18 mouse cellular contexts compared by ENCODE assay signal in genomic region chr4:118001355-118001754, GRCm38 (mm10).
DNase-seq lines count a peak whose midpoint lies in the region; ATAC-seq and TF ChIP-seq lines count a peak whose summit lies in the region.
"Had no signal": no experiment of that assay in that cellular context is flagged by ENCODE, and none has a peak within 500 bp of the region (broad histone marks: within the 10 kb centered on the region; RNA-seq: fewer than 3 reads in every experiment).

No protein-coding gene starts in this region.

- no peaks in the 10 kb centered on the region for H3K27me3 ChIP-seq in kidney, adult 2 months (replicated peaks; ENCODE audit: control insufficient read depth, insufficient read depth, low read length)
- no peaks in the 10 kb centered on the region for H3K27me3 ChIP-seq in stomach, postnatal 0 days (ENCODE audit: control insufficient read depth, insufficient read depth, low read length)
- H3K27me3 ChIP-seq: forebrain, embryonic 13.5 days; lung, embryonic 15.5 days; midbrain, embryonic 15.5 days; stomach, embryonic 15.5 days had no signal

- DNase-seq in right cerebral cortex, postnatal 14 days, result peak; percentile 1
- DNase-seq in right cerebral cortex, postnatal 25 days, result no peak
- peak; percentile 72 for DNase-seq in kidney, adult 2 months
- peak; percentile 41 to 58 for DNase-seq in kidney, postnatal 25 days
- DNase-seq in layer of hippocampus, adult 18-20 months (ENCODE audit: low spot score in 2 of 2), result no peak
- no peak for DNase-seq in stomach, postnatal 0 days (ENCODE audit: low spot score)
- no peak for DNase-seq in thymus, postnatal 25 days
- DNase-seq: adrenal gland, postnatal 10 days; cerebellum, adult 2 months; heart, adult 18-20 months; spleen, adult 18-20 months had no signal

- H3K9ac ChIP-seq in stomach, postnatal 0 days (ENCODE audit: low read length), result no peak overlapping the region
- H3K9ac ChIP-seq: forebrain, embryonic 13.5 days; hindbrain, embryonic 14.5 days; lung, embryonic 15.5 days; midbrain, embryonic 15.5 days; stomach, embryonic 15.5 days had no signal

- no peak overlapping the region for H3K4me2 ChIP-seq in stomach, postnatal 0 days (replicated peaks; ENCODE audit: low read depth)
- H3K4me2 ChIP-seq: forebrain, embryonic 13.5 days; hindbrain, embryonic 14.5 days; liver, embryonic 11.5 days; lung, embryonic 15.5 days; midbrain, embryonic 15.5 days; stomach, embryonic 15.5 days had no signal

- peaks cover 34% of the 10 kb centered on the region for H3K4me1 ChIP-seq in kidney, adult 2 months (ENCODE audit: control insufficient read depth, insufficient read depth, low read length)
- peaks cover 16% of the 10 kb centered on the region for H3K4me1 ChIP-seq in stomach, postnatal 0 days (replicated peaks; ENCODE audit: control insufficient read depth, insufficient read depth)

- no peak for TF ChIP-seq CTCF in kidney, adult 2 months (conservative IDR thresholded peaks at IDR 0.05; ENCODE audit: insufficient read depth, insufficient read length, low read depth, low read length)
- no peak for TF ChIP-seq CTCF in stomach, postnatal 0 days (IDR thresholded peaks at IDR 0.05; ENCODE audit: low read depth)

- H3K27ac ChIP-seq in kidney, adult 2 months (ENCODE audit: insufficient read depth, low read depth, low read length), result peak overlapping the region; percentile 48; the same call in 1 of the 2 replicates
- no peak overlapping the region for H3K27ac ChIP-seq in stomach, postnatal 0 days (replicated peaks)
- H3K27ac ChIP-seq: forebrain, embryonic 13.5 days; hindbrain, embryonic 14.5 days; layer of hippocampus, adult 2 months; lung, embryonic 15.5 days; midbrain, embryonic 15.5 days; stomach, embryonic 15.5 days had no signal

- no peak overlapping the region for H3K4me3 ChIP-seq in kidney, adult 2 months (ENCODE audit: insufficient read depth, low read depth, low read length)
- no peak overlapping the region for H3K4me3 ChIP-seq in stomach, postnatal 0 days (ENCODE audit: low read depth, low read length)
- H3K4me3 ChIP-seq: forebrain, embryonic 13.5 days; layer of hippocampus, adult 2 months; lung, embryonic 15.5 days; midbrain, embryonic 15.5 days; stomach, embryonic 15.5 days had no signal

- WGBS in kidney, adult 2 months, result 49% methylated on average over 10 of the region's 10 CpGs
- WGBS in stomach, postnatal 0 days, result 80% methylated on average over 10 of the region's 10 CpGs

- no peak for TF ChIP-seq EP300 in stomach, postnatal 0 days (optimal IDR thresholded peaks at IDR 0.05)

- ATAC-seq in stomach, postnatal 0 days (ENCODE audit: low FRiP score, low TSS enrichment), result no peak
- ATAC-seq: forebrain, embryonic 13.5 days; midbrain, embryonic 15.5 days had no signal

- TF ChIP-seq POLR2A in kidney, adult 2 months (IDR thresholded peaks at IDR 0.05; ENCODE audit: low read depth, low read length), result no peak

- H3K36me3 ChIP-seq in kidney, adult 2 months (ENCODE audit: control insufficient read depth, insufficient read depth, low read length), result no peaks in the 10 kb centered on the region
- no peaks in the 10 kb centered on the region for H3K36me3 ChIP-seq in stomach, postnatal 0 days (ENCODE audit: control insufficient read depth, insufficient read depth, low read length)
- H3K36me3 ChIP-seq: lung, embryonic 15.5 days; midbrain, embryonic 15.5 days; stomach, embryonic 15.5 days had no signal

- no peaks in the 10 kb centered on the region for H3K9me3 ChIP-seq in stomach, postnatal 0 days (ENCODE audit: control insufficient read depth, low read length)
- H3K9me3 ChIP-seq: forebrain, embryonic 13.5 days; lung, embryonic 15.5 days; midbrain, embryonic 15.5 days; stomach, embryonic 15.5 days had no signal

Comparison
In these comparisons a context has a peak if more than half of its experiments do, and no peak if none do; other contexts are left out.
1. DNase-seq: peak in right cerebral cortex, postnatal 14 days (single experiment), kidney, adult 2 months (single experiment) and kidney, postnatal 25 days (2 of 2); none in right cerebral cortex, postnatal 25 days (single experiment), layer of hippocampus, adult 18-20 months (0 of 2), stomach, postnatal 0 days (single experiment) and thymus, postnatal 25 days (single experiment).